Mouse (Mus musculus) testis, adult 2 months (tissue): ENCODE data around the gene Cdc25a. TPM values are rescaled to one million over a fixed set of nuclear protein-coding genes. Genes with fewer than 3 reads are reported as not detected.

Experiments
- H3K27ac ChIP-seq: fragments of 200-500 bp; 2 replicates; pipeline ENCODE4 v1.5.1; 2012; ENCODE audit warnings: low read depth, low read length; ENCODE audit not compliant: control insufficient read depth, insufficient read depth
- H3K27me3 ChIP-seq: fragments of 200-500 bp; 2 replicates; pipeline ENCODE4 v1.6.1; 2012; ENCODE audit warnings: mild to moderate bottlenecking, low read length, moderate library complexity; ENCODE audit not compliant: control insufficient read depth, insufficient read depth
- H3K36me3 ChIP-seq: fragments of 200-500 bp; 2 replicates; pipeline ENCODE4 v1.6.1; 2012; ENCODE audit warnings: mild to moderate bottlenecking, low read length; ENCODE audit not compliant: control insufficient read depth, insufficient read depth
- H3K4me1 ChIP-seq: fragments of 200-500 bp; 2 replicates; pipeline ENCODE4 v1.6.1; 2012; ENCODE audit warnings: low read length; ENCODE audit not compliant: control insufficient read depth, insufficient read depth
- H3K4me3 ChIP-seq: fragments of 200-500 bp; 2 replicates; pipeline ENCODE4 v1.5.1; 2012; ENCODE audit warnings: low read depth, mild to moderate bottlenecking, low read length, moderate library complexity, mixed read lengths; ENCODE audit not compliant: control insufficient read depth
- CTCF ChIP-seq: fragments of 200-500 bp; IDR thresholded peaks from 2 replicates; pipeline ENCODE4 v1.5.1; 2012; ENCODE audit warnings: low read depth, mild to moderate bottlenecking, inconsistent platforms, low read length, moderate library complexity; ENCODE audit not compliant: control insufficient read depth, insufficient read depth, insufficient replicate concordance
- POLR2A ChIP-seq: fragments of 200-500 bp; IDR thresholded peaks from 2 replicates; pipeline ENCODE4 v1.6.1; 2012; ENCODE audit warnings: low read depth, mild to moderate bottlenecking, inconsistent platforms, low read length, moderate library complexity; ENCODE audit not compliant: control insufficient read depth
- polyA plus RNA-seq: library from polyadenylated mRNA; depleted of rRNA; stranded (reverse); fragments of >200 nt; gene quantifications from 2 replicates; pipeline ENCODE4 v1.2.3, GENCODE M21; 2012; rRNA removed

Cdc25a gene
- polyA plus RNA-seq, 1 experiment, result 26.0 TPM

DNA sequence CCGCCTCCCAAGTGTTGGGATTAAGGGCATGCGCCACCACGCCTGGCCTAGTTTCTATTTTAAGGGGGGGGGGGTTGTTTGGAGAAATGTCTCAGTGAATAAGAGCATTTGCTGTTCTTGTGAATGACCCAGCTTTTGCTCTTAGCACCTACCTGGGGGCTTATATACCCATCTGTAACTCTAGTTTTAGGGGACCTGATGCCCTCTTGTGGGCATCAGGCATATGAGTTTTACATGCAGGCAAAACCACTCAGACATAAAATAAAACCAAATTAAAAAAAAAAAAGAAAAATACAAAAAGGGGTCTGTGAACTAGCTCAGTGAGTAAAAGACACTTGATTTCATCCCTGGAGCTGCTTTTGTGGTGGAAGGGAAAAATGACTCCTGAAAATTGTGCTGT, 64.0 kb downstream of the Cdc25a start:
- no peak for TF ChIP-seq POLR2A
- no peak for TF ChIP-seq CTCF
- no peaks in the 10 kb centered on the region for H3K4me1 ChIP-seq
- H3K4me3 ChIP-seq, result no peak overlapping the region
- H3K36me3 ChIP-seq, result no peaks in the 10 kb centered on the region
- H3K27me3 ChIP-seq, result no peaks in the 10 kb centered on the region
- no peak overlapping the region; the same call in 1 of the 2 replicates for H3K27ac ChIP-seq

- Histone ChIP-seq H3K4me3 (no peak overlapping the region), H3K27me3 (no peaks in the 10 kb centered on the region), H3K36me3 (no peaks in the 10 kb centered on the region), H3K4me1 (no peaks in the 10 kb centered on the region), H3K27ac (no peak overlapping the region)
- TF ChIP-seq POLR2A (no peak), CTCF (no peak)
These were observed 67.4 kb downstream of the Cdc25a start for GRCm38 (mm10) chr9:109942796-109943195.

Other genes starting within 250 kb of the Cdc25a start
- not detected in 2 replicates for gene Fbxw24, start 249.5 kb upstream of the Cdc25a start, polyA plus RNA-seq
- gene Fbxw25, start 210.9 kb upstream of the Cdc25a start, polyA plus RNA-seq, result not detected in 2 replicates
- gene Fbxw18, start 172.9 kb upstream of the Cdc25a start, polyA plus RNA-seq, result 2.3 and 2.8 TPM in 2 replicates
- gene Fbxw26, start 129.5 kb upstream of the Cdc25a start, polyA plus RNA-seq, result 0.56 and 0.77 TPM in 2 replicates
- gene Fbxw27, start 84.9 kb upstream of the Cdc25a start, polyA plus RNA-seq, result 28.1 and 37.2 TPM in 2 replicates
- 0.58 and 286 TPM in 2 replicates for gene Spink8, start 63.3 kb upstream of the Cdc25a start, polyA plus RNA-seq
- 159 and 176 TPM in 2 replicates for gene Nme6, start 42.8 kb upstream of the Cdc25a start, polyA plus RNA-seq
- not detected in 2 replicates for gene Camp, start 26.0 kb upstream of the Cdc25a start, polyA plus RNA-seq
- 282 and 295 TPM in 2 replicates for gene Map4, start 55.9 kb downstream of the Cdc25a start, polyA plus RNA-seq
- 13.6 and 14.8 TPM in 2 replicates for gene Smarcc1, start 242.1 kb downstream of the Cdc25a start, polyA plus RNA-seq
- gene Dhx30, start 242.3 kb downstream of the Cdc25a start, polyA plus RNA-seq, result 160 and 190 TPM in 2 replicates